Mouse (Mus musculus): ENCODE measurements around the gene Upk1b.

Gene Upk1b

DNA sequence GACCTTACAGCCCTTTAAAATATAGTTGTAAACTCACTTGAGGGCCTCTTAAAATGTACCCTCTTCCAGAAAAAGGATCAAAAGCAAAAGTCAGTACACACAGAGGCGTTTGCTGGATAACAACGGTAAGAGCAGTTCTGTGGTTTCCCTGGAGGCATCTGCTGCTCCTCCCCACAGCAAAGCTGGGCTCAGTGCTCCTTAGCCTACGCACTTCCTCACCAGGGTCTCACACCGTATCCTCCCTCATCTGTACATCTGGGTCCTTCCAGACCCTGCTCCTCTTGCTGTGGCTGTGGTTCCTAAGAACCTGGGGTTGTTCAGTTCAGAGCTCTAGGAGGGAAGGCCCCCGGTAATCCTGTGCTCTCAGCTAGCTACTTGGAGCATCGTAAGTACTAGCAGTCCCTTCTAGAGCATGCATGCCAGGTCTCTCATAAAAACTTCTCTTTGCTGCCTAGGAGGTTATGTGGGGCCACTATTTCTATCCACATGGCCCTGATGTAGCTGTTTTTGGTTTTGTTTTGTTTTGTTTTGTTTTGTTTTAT, 39.2 kb downstream of the Upk1b start:
- peak; percentile 16 for DNase-seq

DNA sequence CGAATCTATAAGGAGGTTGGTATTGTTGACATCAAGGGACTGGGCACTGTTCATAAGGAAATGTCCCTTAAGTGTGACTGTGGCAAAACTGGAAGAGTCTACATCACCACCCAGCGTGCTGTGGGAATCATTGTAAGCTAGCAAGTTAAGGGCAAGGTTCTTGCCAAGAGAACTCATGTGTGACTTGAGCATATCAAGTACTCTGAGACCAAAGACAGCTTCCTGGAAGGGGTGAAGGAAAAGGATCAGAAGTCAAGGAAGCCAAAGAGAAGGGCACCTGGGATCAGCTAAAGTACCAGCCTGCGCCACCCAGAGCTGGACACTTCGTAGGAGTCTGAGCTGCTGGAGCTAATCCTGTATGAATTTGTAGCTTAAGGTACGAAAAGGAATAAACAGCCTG, 39.9 kb downstream of the Upk1b start:
- no peak for DNase-seq

DNA sequence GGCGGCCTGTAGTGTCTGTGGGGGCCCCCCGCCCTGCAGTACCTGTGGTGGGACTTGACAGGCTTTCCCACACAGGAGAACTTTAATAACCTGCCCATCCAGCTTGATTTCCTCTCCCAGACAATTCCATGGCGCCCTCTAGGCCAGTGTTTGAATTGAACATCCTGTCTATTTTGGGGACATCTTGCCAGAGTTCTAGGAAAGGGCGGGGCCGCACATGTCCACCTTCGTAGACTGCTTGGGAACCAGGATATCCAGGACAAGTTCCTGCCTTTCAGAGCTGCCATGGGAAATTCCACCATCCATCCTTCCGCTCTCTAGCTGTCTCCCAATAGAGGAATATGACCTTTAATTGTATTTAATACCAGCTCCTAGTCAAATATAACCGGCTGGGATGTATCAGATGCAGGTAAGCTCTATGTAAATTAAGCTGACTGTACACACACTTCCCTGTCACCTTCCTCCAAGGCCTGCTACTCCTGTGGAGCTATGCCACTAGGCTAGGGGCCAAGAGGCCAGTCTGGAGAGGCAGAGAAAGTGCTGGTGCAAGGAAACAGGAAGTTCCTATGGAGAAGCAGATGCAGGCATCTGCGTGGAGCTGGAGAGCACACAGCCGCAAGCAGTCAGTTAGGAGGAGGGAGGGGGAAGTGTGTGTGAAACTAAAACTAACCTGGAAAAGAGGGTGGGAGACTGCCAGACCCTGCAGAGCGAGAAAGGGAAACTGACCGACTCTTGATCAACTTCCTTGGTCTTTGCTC, 41.8 kb downstream of the Upk1b start:
- DNase-seq = no peak

DNA sequence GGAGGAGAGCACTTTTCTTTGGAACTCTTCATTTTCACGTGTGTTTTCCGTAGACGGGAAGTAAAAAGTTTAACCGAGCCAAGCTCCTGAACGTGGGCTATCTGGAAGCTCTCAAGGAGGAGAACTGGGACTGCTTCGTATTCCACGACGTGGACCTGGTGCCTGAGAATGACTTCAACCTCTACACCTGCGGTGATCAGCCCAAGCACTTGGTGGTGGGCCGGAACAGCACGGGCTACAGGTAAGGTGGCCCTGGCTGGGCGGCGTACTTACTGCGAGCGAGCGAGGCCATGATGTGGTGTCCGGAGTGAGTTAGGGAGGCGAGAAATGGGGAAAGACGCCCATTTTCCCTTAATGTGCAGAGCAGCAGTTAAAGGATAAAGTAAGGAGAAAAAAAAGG, 42.5 kb downstream of the Upk1b start:
- no peak for DNase-seq

DNA sequence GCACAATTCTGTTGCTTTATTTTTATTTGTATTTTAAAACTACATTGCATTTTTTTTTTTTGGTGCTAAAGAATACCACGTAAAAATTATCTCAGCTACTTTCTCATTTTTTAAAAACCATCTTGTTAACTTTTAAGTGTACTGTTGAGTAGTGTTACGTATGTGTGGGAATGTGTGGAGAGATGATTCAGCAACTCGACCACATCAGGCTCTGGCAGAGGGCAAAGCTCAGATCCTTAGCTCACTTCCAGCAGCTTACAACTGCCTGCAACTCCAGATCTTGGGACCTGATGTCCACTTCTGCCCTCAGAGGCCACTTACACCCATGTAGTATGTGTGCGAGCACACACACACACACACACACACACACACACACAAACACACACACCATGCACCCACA, 43.6 kb downstream of the Upk1b start:
- DNase-seq = no peak

DNA sequence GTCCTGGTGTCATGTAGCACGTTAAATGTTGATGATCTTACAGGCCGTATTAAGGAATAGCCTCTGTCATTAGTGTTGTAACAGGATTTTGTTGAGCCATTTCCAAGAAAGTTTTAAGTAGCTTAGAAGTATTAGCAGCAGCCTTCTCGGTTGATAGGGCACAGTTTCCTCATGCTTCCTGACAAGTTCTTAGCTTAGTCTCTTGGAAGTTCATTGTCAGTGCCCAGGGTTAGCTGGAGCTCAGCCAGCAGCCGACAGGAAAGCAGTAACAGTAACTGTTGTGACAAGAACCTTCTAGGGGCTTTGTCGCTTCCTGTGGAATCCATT, 44.0 kb downstream of the Upk1b start:
- no peak for DNase-seq

DNA sequence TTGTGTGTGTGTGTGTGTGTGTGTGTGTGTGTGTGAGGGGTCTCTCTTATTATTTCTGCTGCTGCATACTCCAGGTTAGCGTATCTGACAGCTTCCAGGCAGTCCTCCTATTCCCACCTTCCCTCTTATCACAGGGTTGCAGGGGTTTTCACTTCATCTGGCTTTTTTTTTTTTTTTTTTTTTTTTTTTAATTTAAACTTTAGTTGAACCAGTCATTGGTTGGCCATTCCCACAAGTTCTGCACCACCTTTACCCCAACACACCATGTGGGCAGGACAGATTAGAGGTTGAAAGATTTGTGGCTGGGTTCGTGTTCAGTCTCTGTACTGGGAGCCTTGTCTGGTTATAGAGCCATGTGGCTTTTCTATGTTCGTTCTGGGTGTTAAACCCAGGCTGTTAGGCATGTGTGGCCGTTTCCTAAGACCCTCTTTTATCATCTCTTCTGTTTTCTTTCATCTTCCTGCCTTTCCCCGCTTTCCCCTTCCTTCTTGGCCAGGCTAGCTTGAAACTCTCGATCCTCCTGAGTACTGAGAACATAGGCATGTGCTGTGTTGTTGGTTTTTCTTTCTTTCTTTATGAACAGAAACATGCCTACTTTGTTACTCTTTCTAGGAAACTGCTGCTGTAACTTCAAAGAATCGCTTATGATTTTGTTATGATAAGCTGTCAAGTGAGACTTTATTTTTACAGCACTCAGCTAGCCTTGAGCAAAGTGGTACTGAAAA, 44.5 kb downstream of the Upk1b start:
- DNase-seq = no peak

DNA sequence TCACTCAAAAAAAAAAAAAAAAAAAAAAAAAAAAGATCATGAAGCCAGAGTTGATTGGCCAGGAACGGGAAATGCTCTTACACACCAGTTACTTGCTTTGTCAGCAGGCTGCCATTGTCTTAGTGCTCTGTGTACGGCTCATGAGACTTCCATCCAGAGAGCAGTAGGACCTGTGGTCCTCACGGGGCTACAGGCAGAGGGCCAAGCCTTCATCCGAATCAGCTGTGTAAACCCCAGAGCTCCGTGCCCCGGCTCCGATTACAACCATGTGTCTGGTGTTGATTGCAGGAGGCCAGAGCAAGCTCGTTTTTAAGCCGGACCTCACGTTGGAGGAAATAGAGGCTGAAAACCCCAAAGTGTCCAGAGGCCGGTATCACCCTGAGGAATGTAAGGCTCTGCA, 46.5 kb downstream of the Upk1b start:
- DNase-seq = no peak

DNA sequence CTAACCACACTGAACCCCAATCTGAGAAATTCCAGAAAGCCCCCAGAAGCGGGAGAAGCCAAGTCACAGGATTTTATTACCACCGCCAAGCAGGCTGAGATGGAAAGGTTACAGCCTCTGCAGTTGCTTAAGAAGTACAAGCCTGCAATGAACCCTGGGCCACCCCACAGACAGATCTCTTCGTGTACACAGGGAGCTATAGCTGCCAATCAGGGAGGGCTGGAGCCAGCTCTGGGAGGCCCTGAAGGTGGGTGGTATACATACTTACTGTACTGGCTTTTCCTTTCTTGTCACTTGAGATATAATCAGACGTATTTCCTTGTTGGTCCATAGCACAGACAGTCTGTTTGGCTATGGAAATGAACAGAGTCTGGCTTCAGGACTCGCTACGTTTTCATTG, 49.3 kb downstream of the Upk1b start:
- DNase-seq = no peak

DNA sequence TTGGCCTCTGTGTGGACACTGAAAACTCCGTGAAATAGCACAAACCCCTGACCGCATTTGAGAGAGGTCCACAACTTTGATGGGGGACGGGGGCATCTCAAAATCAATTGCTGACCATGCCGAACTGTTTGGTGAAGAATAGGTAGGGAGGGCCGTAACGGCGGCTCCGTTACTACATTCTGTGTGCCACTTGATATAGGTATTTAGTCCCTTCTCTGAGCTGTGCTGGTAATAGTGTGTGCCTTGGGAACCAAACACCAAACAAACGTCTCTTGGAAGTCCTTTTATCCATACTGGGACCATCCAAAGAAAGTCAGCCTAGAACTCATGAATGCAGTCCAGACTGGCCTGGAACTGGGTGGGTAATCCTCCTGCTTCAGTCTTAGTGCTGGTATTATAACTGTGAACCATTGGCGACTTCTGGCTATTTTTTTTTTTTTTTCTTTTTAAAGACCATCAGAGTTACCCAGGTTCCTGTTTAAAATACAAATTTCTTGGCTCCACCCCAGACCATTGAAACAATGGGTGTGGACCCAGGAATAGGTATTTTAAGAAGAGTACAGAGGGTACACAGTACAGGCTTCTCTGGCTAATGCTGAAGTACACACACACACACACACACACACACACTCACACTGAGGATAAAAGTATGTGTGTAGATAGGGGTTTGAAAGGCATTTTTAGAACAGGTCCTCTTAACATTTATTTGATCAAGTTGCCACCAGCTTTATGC, 56.0 kb downstream of the Upk1b start:
- DNase-seq = no peak

DNA sequence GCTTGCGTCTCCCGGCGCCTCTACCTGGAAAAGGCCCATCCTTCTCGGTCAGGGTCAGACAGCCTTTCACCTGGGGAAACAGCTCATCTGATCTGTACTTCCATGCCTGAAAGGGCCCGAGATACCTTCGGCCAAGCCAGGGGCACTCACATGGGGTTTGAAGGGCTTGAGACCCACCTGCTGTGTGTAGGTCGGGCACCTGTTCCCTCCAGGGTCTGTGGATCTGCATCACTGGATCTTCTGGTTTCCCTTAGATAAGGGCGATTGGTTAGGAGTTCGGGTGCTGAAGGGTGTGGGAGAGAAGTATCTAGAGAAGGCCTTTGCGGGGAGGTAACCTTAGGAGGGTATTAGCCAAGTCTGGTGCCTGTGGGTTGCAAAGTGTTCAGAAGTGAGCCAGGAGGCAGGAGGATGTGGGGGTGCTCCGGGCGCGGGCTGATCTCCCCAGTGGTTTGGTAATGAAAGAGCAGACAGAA, 57.4 kb downstream of the Upk1b start:
- peak; percentile 47 for DNase-seq

DNA sequence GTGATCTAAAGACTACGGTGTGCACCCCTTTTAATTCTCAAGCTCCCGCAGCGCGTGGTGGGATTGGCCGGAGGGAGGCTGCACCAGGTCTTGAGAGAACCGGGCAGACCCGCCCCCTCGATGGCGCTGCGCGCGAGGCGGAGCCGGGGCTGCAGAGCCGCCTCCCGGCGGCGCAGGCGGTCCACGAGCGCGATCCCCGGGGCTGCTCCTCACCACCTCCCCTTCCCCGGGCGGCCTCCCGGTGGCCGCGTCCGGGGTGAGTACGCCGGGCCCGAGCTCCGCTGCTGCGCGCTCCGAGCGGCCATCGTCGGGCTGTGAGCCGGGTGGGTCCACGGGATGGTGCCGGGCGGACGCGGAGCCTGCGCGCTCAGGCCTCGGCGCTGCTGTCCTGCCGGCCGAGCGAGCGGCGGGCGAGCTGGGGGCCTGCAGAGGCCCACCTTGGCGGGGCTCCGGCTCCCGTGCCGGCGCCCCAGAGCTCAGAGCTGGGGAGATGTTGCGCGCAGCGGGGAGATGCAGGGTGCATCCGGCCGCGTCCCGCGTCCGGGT, 57.9 kb downstream of the Upk1b start, which contains the start of gene B4galt4:
Gene B4galt4 (plus strand): TSS at position 152 of the 546 bp plus-strand sequence.
- peak; percentile 63 for DNase-seq

DNA sequence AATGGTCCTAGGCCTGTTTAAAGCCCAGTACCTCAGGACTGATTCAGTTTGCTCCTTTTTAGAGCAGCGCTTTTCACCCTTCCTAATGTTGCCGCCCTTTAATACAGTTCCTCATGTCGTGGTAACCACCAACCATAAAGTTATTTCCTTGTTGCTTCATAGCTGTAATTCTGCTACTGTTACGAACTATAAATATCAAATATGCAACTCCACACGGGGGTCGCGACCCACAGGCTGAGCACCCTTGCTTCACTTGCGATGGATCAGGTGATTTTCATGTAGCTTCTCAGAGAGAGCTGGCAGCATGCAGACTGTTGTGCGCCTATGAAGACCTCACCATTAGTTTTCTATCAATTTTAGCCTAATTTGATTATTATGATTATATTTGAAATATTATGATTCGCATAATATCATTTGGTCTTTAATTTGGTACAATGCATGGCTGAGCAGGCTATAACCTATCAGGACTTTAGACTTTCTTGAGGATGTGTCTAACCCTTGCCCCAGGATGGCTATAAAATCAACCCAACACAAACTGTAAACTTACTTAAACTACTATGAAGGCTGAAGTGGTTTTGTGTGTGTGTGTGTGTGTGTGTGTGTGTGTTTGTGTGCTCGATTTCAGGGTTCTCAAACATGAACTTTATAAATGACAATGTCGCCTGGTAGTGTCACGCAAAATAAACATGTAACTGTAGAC, 58.8 kb downstream of the Upk1b start:
- DNase-seq = no peak

DNA sequence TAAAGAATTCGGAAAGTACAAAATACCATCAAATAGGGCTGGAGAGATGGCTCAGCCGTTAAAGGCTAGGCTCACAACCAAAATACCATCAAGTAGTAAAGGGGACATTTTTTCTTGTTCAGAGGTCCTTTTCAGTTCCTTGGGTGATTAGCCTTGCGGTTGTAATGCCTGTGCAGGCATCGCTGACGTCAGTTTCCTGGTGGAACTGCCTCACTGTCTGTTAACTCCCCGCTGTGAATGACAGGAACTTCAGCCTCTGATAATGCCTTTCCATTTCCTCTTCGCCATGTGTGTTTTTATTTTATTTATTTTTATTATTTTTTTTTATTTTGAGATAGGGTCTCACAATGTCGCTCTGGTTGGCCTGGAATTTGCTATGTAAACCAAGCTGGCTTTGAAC, 69.2 kb downstream of the Upk1b start:
- DNase-seq = no peak

DNA sequence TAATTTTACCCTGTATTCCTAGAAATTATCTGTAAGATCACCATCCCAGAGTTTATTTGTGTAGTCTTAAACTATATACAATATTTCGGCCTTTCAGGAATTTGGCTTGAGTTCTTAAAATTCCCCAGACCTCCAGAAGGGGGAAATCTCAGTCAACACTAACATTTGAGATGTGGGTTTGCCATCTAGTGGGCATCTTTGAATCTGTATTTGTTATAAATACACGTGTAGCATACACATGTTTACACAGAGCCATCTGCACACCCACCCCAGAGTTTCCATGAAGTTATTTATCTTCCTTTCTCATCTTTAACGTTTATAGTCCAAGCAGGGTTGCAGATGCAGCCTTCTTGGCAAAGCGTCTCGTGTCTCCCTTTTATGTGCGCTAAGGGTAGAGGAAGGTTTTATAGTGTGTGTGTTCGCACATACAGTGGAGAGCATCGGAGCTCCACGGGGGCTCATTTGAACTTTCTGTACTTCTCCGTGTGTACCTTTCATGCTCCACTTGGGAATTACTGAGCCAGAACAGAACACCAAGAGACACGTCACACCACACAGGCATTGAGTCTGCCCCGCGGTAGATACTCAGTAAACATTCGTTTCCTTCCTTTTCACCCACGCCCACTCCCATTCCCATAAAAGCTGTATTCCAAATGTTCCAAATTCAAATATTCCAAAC, 70.4 kb downstream of the Upk1b start:
- DNase-seq = peak; percentile 21

DNA sequence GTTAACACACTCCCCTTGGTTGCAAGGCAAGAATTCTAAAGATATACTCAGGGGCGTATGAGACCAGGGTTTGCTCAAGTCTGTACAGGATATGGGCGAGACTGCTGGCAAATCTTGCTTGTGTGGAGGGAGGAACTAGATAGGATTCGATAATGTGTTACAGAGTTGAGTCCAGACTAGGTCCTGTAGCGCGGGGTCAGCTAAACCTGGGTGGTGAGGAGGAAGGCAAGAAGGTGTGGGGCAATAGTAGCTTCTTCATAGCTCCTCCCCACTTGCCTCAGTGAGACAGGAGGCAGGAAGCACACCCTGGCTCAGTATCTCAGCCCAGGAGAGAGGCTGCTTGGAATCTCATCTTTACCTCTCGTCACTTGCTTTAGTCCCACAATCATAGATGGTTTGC, 71.0 kb downstream of the Upk1b start:
- no peak for DNase-seq

DNA sequence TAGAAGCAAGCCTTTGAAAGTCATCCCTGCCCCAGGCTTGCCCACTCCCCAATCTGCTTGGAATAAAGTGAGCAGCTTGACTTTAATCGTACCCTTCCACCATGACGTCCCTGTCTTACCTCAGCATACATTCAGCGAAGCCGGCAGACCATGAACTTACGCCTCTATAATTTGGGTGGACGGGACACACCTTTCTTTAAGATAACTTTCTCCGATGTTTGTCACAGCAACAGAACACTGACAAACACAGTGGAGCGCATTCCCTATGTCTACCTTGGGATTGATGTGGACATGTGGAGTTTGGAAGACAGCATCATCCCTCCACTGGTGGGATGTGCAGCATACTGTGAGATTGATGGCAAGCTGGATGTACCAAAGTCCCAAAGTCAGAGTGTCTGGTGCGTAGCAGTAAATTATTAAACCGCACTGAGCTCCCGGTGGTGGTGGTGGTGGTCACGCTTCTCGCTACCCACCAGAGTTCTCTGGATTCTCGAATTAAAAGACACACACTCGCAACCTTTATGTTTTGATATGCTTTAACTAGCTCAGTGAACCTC, 71.5 kb downstream of the Upk1b start:
- DNase-seq = no peak

DNA sequence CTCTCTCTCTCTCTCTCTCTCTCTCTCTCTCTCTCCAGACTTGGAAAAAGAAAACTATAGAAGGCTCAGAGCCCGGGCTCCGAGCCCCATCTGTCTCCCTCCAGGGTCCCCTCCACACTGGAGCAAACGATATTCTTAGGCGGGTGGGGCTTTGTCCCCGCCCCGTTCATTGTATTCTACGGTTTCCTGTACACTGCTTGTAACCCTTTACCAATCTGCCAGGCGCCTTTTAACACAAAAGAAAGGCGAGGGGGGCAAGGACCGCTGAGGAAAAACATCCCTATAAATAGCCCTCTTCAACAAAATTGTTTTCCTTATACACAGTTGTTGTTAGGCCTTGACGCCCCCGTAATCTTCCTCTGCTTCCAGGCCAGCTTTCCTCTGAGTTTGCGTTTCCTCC, 75.2 kb downstream of the Upk1b start:
- no peak for DNase-seq

DNA sequence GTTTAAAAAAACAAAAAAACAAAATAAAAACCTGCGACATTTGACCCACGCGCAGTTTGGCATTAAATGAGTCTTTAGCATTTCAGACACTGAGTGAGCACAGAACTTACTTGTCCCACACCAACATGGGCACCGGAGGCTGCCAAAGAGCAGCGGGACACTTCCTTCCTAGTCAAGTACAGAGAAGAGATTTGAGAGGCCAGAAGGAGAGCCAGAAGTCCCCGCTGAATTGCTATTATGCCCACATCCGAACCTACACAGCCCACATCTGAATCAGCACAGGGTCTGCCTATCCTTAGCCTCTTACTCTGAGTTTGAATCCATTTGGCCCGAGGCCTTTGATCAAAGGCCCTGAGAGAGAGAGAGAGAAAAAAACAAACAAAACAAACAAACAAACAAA, 75.9 kb downstream of the Upk1b start:
- no peak for DNase-seq

Data from thymus, postnatal 25 days (tissue).